Mouse (Mus musculus): ENCODE measurements around the gene Adora3.
"Not testable (repeated sequence)": the region's sequence is repeated elsewhere in the genome, so short reads cannot be mapped to it uniquely, and the experiment has no call there.

The Adora3 gene

GRCm38 (mm10) chr3:105899394-105900147 is 28.9 kb downstream of the Adora3 start:
- peak; percentile 86 for ATAC-seq (ENCODE audit: insufficient number of reproducible peaks, low FRiP score, low TSS enrichment)

GRCm38 (mm10) chr3:105900266-105900665 is 29.6 kb downstream of the Adora3 start:
- no peak for ATAC-seq (ENCODE audit: insufficient number of reproducible peaks, low FRiP score, low TSS enrichment)

- ATAC-seq (ENCODE audit: insufficient number of reproducible peaks, low FRiP score, low TSS enrichment) = no peak
Observed at GRCm38 (mm10) chr3:105900716-105901115, 30.1 kb downstream of the Adora3 start.

- no peak for ATAC-seq (ENCODE audit: insufficient number of reproducible peaks, low FRiP score, low TSS enrichment)
Observed at GRCm38 (mm10) chr3:105901468-105901867, 30.8 kb downstream of the Adora3 start.

- no peak for ATAC-seq (ENCODE audit: insufficient number of reproducible peaks, low FRiP score, low TSS enrichment)
Observed at GRCm38 (mm10) chr3:105904213-105904612, 33.6 kb downstream of the Adora3 start.

GRCm38 (mm10) chr3:105904721-105905120 is 34.1 kb downstream of the Adora3 start:
- no peak for ATAC-seq (ENCODE audit: insufficient number of reproducible peaks, low FRiP score, low TSS enrichment)

- ATAC-seq (ENCODE audit: insufficient number of reproducible peaks, low FRiP score, low TSS enrichment) = no peak
Observed at GRCm38 (mm10) chr3:105907956-105908655, 37.4 kb downstream of the Adora3 start.

- no peak for ATAC-seq (ENCODE audit: insufficient number of reproducible peaks, low FRiP score, low TSS enrichment)
Observed at GRCm38 (mm10) chr3:105908976-105909375, 38.3 kb downstream of the Adora3 start.

GRCm38 (mm10) chr3:105910519-105911190 is 40.0 kb downstream of the Adora3 start:
- ATAC-seq (ENCODE audit: insufficient number of reproducible peaks, low FRiP score, low TSS enrichment) = no peak

GRCm38 (mm10) chr3:105912097-105912880 is 41.6 kb downstream of the Adora3 start:
- no peak for ATAC-seq (ENCODE audit: insufficient number of reproducible peaks, low FRiP score, low TSS enrichment)

GRCm38 (mm10) chr3:105913839-105914681 is 43.4 kb downstream of the Adora3 start:
- ATAC-seq (ENCODE audit: insufficient number of reproducible peaks, low FRiP score, low TSS enrichment) = no peak

- ATAC-seq (ENCODE audit: insufficient number of reproducible peaks, low FRiP score, low TSS enrichment) = no peak
Observed at GRCm38 (mm10) chr3:105915281-105915680, 44.6 kb downstream of the Adora3 start.

- not testable (repeated sequence) for ATAC-seq (ENCODE audit: insufficient number of reproducible peaks, low FRiP score, low TSS enrichment)
Observed at GRCm38 (mm10) chr3:105916455-105916854, 45.8 kb downstream of the Adora3 start.

- no peak for ATAC-seq (ENCODE audit: insufficient number of reproducible peaks, low FRiP score, low TSS enrichment)
Observed at GRCm38 (mm10) chr3:105917656-105918354, 47.1 kb downstream of the Adora3 start.

- ATAC-seq (ENCODE audit: insufficient number of reproducible peaks, low FRiP score, low TSS enrichment) = no peak
Observed at GRCm38 (mm10) chr3:105918355-105918745, 47.7 kb downstream of the Adora3 start.

- not testable (repeated sequence) for ATAC-seq (ENCODE audit: insufficient number of reproducible peaks, low FRiP score, low TSS enrichment)
Observed at GRCm38 (mm10) chr3:105920743-105921142, 50.1 kb downstream of the Adora3 start.

GRCm38 (mm10) chr3:105921959-105922358 is 51.3 kb downstream of the Adora3 start:
- no peak for ATAC-seq (ENCODE audit: insufficient number of reproducible peaks, low FRiP score, low TSS enrichment)

GRCm38 (mm10) chr3:105924616-105925015 is 54.0 kb downstream of the Adora3 start:
- no peak for ATAC-seq (ENCODE audit: insufficient number of reproducible peaks, low FRiP score, low TSS enrichment)

Data from cerebellum, adult (tissue).